Mouse (Mus musculus) neural tube, embryonic 14.5 days (tissue): ENCODE measurements at regions not wholly inside any gene's neighbourhood (a gene's known extent, or its start where the extent isn't known, plus 50 kb on each side); places are given as distances from the start of the nearest gene placed in this dataset.
A peak's percentile ranks its signal among the peaks of the same experiment; 100 is the strongest.

Experiments used
- ATAC-seq: fragments of 200-750 bp; cut with Nextera tagmentation; 2 replicates; pipeline ENCODE4 v1.8.0; 2017; ENCODE audit warnings: low read depth, mild to moderate bottlenecking, moderate TSS enrichment, moderate library complexity
- H3K27ac ChIP-seq: fragments of 300-500 bp; sonication (generic); 2 replicates; pipeline ENCODE4 v1.5.1; 2014; ENCODE audit warnings: low read depth, mild to moderate bottlenecking, control low read depth, low read length, moderate library complexity, mixed read lengths
- H3K27me3 ChIP-seq: fragments of 300-500 bp; sonication (generic); 2 replicates; pipeline ENCODE4 v1.6.1; 2014; ENCODE audit warnings: low read length; ENCODE audit not compliant: control insufficient read depth, insufficient read depth
- H3K36me3 ChIP-seq: fragments of 300-500 bp; sonication (generic); 2 replicates; pipeline ENCODE4 v1.6.1; 2014; ENCODE audit warnings: low read length, mixed read lengths; ENCODE audit not compliant: control insufficient read depth, insufficient read depth
- H3K4me1 ChIP-seq: fragments of 300-500 bp; sonication (generic); 2 replicates; pipeline ENCODE4 v1.6.1; 2014; ENCODE audit warnings: low read length; ENCODE audit not compliant: control insufficient read depth, insufficient read depth
- H3K4me2 ChIP-seq: fragments of 300-500 bp; sonication (generic); 2 replicates; pipeline ENCODE4 v1.6.1; 2014; ENCODE audit warnings: mild to moderate bottlenecking, low read depth, low read length, control low read depth
- H3K4me3 ChIP-seq: fragments of 300-500 bp; sonication (generic); 2 replicates; pipeline ENCODE4 v1.5.1; 2014; ENCODE audit warnings: low read depth, low read length, control low read depth, mixed read lengths
- H3K9ac ChIP-seq: fragments of 300-500 bp; sonication (generic); replicated peaks from 2 replicates; pipeline ENCODE4 v1.6.1; 2014; ENCODE audit warnings: low read depth, mild to moderate bottlenecking, control low read depth, low read length, mixed read lengths
- H3K9me3 ChIP-seq: fragments of 300-500 bp; sonication (generic); 2 replicates; pipeline ENCODE4 v1.6.1; 2016; ENCODE audit warnings: low read length; ENCODE audit not compliant: control insufficient read depth
- WGBS: fragments of 180-500 bp; shearing (Covaris S2); extraction: QIAGEN DNeasy Blood & Tissue Kit; methylation state at CpG from one replicate; pipeline ENCODE4 v1.1.7; 2014; 5-methylcytosine and 5-hydroxymethylcytosine counted together

GRCm38 (mm10) chr11:92354160-92354559, 743.7 kb upstream of the Car10 start:
- Histone ChIP-seq H3K4me3 (no peak overlapping the region), H3K4me2 (no peak overlapping the region), H3K36me3 (no peaks in the 10 kb centered on the region), H3K27me3 (no peaks in the 10 kb centered on the region), H3K4me1 (no peaks in the 10 kb centered on the region), H3K9me3 (no peaks in the 10 kb centered on the region), H3K9ac (no peak overlapping the region), H3K27ac (no peak overlapping the region)
- ATAC-seq, result no peak
- 78% methylated on average over 2 of the region's 2 CpGs for whole genome bisulfite sequencing

- no peaks in the 10 kb centered on the region for H3K27me3 ChIP-seq
- no peaks in the 10 kb centered on the region for H3K36me3 ChIP-seq
- H3K9ac ChIP-seq, result no peak overlapping the region
- no peak overlapping the region for H3K4me2 ChIP-seq
- no peaks in the 10 kb centered on the region for H3K9me3 ChIP-seq
- H3K27ac ChIP-seq, result no peak overlapping the region
- 92% methylated on average over 2 of the region's 2 CpGs for WGBS
- H3K4me3 ChIP-seq, result no peak overlapping the region
- no peak for ATAC-seq
- no peaks in the 10 kb centered on the region for H3K4me1 ChIP-seq
Measured at GRCm38 (mm10) chr11:92336545-92336944, 759.2 kb upstream of the Kif2b start.

GRCm38 (mm10) chr11:92335306-92335705, 757.9 kb upstream of the Kif2b start:
- Histone ChIP-seq H3K27me3 (no peaks in the 10 kb centered on the region), H3K36me3 (no peaks in the 10 kb centered on the region)

GRCm38 (mm10) chr11:92303052-92303451, 725.7 kb upstream of the Kif2b start:
- Histone ChIP-seq H3K36me3 (no peaks in the 10 kb centered on the region), H3K4me2 (no peak overlapping the region), H3K9ac (no peak overlapping the region), H3K4me1 (no peaks in the 10 kb centered on the region), H3K27me3 (no peaks in the 10 kb centered on the region), H3K4me3 (no peak overlapping the region), H3K27ac (no peak overlapping the region), H3K9me3 (no peaks in the 10 kb centered on the region)
- ATAC-seq, result 0 out of 2 replicates have a peak, but pooled peaks have one; percentile 11
- 42% methylated on average over 5 of the region's 5 CpGs for WGBS

More at GRCm38 (mm10) chr11:92335306-92335705, 757.9 kb upstream of the Kif2b start:
- Histone ChIP-seq H3K9me3 (no peaks in the 10 kb centered on the region), H3K27ac (no peak overlapping the region), H3K4me1 (no peaks in the 10 kb centered on the region), H3K4me2 (no peak overlapping the region), H3K4me3 (no peak overlapping the region), H3K9ac (no peak overlapping the region)
- ATAC-seq, result no peak
